Mouse (Mus musculus) cerebellum, postnatal 4 days (tissue): ENCODE data around the gene Nat8f6.
"Not testable (repeated sequence)": the region's sequence is repeated elsewhere in the genome, so short reads cannot be mapped to it uniquely, and the experiment has no call there.

ENCODE experiments used
- DNase-seq, 2 experiments: peaks; one replicate each; pipeline ENCODE4 v3.0.0; 2022; ENCODE audit warnings: low spot score in 2 of 2, mixed read lengths in 1 of 2

Gene Nat8f6

DNA sequence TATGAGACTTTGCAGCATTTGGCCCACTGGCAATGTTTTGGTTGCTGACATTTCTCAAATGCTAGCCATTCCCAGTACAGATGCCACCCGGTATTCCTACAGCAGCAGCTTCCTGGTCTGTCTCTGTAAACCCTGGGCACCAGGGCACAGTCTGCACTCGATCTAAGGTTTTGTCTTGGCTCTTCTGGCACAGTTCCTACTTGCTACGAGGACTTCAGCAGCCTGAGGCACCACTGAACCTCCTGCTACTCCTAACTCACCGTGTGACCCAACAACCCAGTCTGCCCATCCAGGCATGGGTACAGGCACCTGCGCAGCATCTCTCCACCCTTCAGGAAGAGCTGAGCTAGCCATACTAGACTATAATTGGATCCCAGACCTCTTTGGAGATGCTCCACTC is 15.3 kb upstream of the Nat8f6 start:
- DNase-seq, result not testable (repeated sequence)

DNA sequence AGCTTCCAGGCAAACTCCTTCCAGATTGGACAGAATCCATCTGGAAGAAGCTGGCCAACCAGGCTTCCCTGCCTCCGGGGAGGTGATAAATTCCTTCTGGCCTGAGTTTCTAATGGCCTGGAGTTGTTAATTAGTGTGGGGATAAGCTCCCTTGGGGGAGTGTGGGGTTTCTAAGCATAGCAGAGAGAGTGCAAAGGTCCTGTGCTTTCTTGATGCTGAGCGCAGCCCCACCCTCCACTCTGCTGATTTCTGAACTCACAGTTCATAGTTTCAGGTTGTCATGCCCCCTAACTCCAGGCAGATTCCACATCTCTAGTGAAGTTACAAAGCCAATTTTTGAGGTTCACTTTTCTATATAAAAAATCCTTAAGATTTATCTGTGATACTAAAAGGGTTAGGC is 14.3 kb upstream of the Nat8f6 start:
- not testable (repeated sequence) for DNase-seq

DNA sequence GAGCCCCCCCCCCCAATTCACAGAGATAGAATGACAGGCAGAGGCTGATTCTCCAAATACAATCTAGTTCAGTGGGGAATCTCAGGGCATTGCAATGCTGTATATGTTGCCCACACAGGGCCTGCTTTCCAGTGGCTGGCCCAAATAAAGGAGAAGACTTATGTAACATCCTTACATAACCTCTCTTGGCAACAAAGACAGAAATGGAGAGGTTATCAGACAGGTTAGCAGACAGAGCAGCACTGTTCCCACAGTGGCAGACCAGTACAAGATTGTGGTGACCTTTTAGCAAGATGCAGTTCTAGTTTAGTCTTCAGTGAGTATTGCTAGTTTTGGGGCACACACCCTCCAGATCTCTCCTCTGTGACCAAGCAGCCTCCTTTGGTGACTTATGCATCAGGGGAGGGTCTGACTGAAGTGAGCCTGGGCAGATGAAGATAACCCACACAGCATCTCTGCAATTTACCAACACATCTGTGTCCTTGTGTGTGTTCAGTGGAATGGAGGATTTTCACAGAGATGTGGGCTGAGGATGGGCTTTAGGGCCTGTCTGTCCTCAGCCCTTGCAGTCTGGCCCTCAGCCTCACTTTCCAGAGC is 13.8 kb upstream of the Nat8f6 start:
- not testable (repeated sequence) for DNase-seq

DNA sequence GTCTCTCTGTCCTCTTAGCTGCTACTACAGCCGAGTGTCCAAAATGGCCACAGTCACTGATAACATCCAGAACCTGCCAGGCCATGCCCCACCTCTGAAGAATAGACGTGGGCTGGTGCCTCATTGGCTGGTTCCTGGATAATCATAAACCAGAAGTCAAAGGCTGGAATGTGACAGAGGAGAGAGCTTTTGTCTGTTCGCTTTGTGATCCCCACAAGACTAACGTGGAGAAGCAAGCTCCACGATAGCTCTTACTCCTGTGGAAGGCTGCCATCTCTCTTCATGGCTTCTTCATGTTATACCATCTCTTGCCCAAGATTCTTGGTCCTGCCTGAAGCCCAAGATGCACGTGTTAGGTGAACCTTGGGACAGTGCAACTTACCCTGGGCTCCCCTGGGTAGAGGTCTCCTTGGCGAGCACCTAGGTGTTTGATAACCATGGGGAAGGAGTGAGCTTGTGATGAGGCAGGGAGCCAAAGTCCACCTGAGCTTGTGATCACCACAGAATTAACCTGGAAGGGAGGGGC is 11.1 kb upstream of the Nat8f6 start, which contains the start of gene Nat8:
Nat8 (minus strand) TSS at position 287 of the 526 bp plus-strand sequence.
- no peak for DNase-seq

GRCm38 (mm10) chr6:85829462-85829861 is 8.7 kb upstream of the Nat8f6 start:
- no peak for DNase-seq

GRCm38 (mm10) chr6:85825886-85826285 is 5.1 kb upstream of the Nat8f6 start:
- no peak for DNase-seq

DNA sequence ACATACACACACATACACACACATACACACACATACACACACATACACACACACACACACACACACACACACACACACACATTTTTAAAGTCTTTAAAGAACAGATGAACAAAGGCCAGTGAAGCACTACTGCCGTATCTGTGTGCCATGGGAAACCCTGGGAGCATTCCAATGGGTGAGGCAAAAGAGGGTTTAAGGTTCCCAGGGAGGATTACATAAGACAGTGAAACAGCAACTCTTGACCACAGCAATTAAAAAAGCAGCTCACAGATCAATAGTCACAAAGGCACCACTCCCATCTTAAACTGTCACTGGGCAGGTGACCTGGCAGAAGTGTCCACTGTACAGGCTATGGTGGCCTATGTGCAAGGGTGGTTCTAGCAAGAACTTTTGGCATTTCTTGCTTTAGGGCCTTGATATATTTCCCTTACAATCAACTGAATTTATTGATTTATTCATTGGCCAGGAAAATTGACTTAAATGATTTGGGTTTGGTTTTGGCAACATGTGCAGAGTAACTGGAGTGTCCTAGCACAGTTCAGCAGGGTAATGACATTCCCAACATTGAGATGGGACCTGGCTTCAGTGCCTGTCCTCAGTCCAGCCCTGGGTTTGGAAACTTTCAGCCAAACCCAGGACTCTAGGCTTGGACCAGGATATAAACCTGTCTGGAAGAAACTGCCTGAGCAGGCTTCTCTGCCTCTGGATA is 2.8 kb upstream of the Nat8f6 start:
- no peak for DNase-seq

DNA sequence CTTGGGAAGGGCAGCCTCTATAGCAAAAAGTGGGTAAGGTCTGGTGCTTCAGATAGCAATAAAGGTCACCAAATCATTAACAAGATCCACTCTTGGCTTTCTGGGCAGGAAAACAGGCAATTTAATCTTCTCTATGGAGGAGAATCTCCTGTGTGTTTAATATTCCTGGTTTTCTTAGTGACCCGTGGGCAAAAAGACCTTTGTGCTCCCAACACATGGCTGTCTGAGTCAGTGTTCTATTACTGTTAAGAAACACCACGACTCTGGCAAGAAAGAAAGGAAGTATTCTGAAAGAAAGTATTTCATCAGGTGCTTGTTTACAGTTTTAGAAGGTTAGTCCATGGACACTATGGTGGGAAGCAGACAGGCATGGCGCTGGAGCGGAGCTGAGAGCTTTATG is 1.5 kb upstream of the Nat8f6 start:
- DNase-seq, result no peak

DNA sequence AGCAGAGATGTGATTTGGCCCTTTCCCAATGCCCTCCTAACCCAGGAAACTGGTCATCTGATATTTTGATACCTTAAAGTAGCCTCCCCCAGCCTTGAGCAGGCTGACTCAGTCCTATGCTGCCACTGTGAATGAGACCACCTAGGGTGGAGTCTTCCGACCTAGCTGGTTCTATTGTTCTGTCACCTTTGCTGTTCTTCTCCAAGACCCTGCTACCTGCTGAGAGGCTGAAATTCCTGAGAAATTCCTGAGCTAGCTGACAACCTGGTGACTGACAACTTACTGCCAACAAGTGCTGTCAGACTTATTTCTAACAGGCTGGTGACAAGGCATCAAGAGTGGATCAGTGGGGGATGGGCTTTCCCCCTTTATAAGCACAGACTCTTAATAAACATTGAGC is 2.4 kb downstream of the Nat8f6 start:
- DNase-seq, result no peak

DNA sequence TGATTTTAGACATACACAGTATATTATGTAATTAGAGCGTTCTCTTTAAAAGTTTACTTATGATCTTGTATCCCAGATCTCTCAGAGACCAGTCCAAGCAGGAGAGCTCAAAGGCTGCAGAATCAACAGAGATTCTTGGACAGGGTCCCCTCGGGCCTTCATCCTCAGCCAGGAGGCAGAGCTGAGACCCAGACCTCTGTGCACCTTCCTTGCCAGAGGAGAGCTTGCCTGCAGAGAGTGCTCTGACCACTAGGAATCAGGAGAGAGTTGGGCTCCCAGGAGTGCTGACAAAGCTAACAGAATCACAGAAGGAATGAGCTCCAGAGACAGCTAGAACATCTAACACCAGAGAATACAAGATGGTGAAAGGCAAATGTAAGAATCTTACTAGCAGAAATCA is 7.4 kb downstream of the Nat8f6 start:
- no peak for DNase-seq

- not testable (repeated sequence) for DNase-seq
These were observed 9.7 kb downstream of the Nat8f6 start for GRCm38 (mm10) chr6:85810942-85811537.

GRCm38 (mm10) chr6:85810514-85810913 is 10.2 kb downstream of the Nat8f6 start:
- DNase-seq, result not testable (repeated sequence)

- not testable (repeated sequence) for DNase-seq
These were observed 11.0 kb downstream of the Nat8f6 start for GRCm38 (mm10) chr6:85809784-85810183.

DNA sequence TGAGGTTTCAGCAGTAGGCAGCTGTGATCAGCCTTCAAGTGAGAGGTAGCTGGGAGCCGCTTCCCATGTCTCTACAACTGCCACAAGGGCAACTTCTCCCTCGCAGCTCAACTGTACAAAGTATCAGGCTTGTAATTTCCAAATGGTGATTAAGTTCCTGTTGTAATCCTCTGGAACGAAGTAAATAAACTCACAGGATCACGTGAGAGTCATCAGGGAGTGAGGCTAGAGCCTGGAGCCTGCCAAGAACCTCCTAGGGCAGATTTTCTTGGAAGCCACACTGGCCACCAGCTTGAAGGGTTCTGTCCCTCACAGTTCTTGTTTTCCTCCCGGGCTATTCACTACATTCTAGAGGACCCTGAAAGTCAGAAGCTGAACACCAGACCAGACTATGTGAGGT is 17.6 kb downstream of the Nat8f6 start:
- DNase-seq, result not testable (repeated sequence)

DNA sequence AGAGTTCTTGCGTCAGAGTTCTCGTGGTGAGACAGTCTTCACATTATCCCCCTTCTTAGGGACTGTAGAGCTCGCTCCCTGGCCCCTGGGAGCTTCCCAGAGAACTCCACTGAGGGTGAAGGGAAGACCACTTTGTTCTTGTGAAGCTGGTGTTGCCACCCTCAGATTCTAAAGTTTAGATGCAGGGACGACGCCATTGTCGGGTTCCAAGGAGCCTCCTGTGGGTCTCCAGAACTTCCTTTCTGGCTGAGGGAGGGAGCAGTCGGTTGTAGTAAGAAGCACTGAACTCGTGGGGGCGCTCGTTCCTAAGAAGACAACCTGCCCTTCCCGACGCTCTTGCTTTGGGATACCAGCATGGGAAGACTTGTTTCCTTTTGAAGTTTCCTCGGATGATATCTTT is 55.2 kb downstream of the Nat8f6 start, which contains the start of gene Nat8f3:
Nat8f3 (minus strand) TSS at position 223 of the 400 bp plus-strand sequence.
- DNase-seq, result peak in 1 of 2 experiments; percentile 6

DNA sequence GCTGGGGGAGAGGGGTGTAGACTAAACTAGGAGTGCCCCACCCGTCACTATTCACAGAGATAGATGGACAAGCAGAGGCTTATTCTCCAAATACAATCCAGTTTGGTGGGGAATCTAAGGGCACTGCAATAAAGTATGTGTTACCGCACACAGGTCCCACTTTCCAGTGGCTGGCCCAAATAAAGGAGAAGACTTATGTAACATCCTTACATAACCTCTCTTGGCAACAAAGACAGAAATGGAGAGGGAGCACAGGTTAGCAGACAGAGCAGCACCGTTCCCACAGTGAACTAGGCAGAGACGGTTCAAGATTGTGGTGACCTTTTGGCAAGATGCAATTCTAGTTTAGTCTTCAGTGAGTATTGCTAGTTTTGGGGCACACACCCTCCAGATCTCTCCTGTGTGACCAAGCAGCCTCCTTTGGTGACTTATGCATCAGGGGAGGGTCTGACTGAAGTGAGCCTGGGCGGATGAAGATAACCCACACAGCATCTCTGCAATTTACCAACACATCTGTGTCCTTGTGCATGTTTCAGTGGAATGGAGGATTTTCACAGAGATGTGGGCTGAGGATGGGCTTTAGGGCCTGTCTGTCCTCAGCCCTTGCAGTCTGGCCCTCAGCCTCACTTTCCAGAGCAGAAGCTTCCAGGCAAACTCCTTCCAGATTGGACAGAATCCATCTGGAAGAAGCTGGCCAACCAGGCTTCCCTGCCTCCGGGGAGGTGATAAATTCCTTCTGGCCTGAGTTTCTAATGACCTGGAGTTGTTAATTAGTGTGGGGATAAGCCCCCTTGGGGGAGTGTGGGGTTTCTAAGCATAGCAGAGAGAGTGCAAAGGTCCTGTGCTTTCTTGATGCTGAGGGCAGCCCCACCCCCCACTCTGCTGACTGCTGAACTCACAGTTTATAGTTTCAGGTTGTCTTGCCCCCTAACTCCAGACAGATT is 57.4 kb downstream of the Nat8f6 start:
- not testable (repeated sequence) for DNase-seq

DNA sequence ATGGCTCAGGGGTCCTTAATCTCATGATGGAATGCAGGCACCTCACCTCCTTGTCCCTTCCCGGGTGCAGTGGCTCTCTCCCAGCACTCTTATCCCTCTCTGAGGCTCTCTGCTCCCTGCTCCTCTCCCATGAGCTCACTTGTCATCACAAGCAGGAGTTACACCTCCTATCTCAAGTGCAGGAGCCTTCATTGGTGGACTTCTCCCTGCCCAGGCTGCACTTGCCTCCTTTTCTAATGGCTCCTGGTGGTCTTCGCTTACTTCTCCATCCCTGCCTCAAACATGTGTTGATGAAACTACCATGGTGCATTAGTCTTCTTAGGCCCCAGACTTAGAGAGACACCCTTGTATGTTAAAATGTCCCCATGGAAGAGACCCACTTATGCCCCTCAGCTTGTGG is 58.1 kb downstream of the Nat8f6 start:
- not testable (repeated sequence) for DNase-seq
